8 mouse cellular contexts compared by ENCODE assay signal in genomic region chr2:114260397-114261071, GRCm38 (mm10). TPM values are rescaled to one million over a fixed set of nuclear protein-coding genes. Genes with fewer than 3 reads are reported as not detected.
DNase-seq lines count a peak whose midpoint lies in the region.

No protein-coding gene starts in this region.

- no peak overlapping the region for H3K4me3 ChIP-seq in embryonic facial prominence, embryonic 10.5 days

- no peaks in the 10 kb centered on the region for H3K36me3 ChIP-seq in embryonic facial prominence, embryonic 10.5 days (replicated peaks)

- WGBS in embryonic facial prominence, embryonic 10.5 days = 43% methylated on average over 8 of the region's 8 CpGs

- intact Hi-C loops in heart, postnatal 10 days (cut with DNase I) = loop anchor here (2.0 to 10.0 kb wide), 5 partner anchors 174 to 1847 kb away; no protein-coding TSS in a partner anchor

- DNase-seq in gastrocnemius, postnatal 25 days = peak; percentile 8
- no peak for DNase-seq in gastrocnemius, postnatal 4 days (ENCODE audit: low spot score in 2 of 2)
- peak; percentile 21 to 22 for DNase-seq in adrenal gland, adult 18-20 months (ENCODE audit: low spot score in 2 of 2)
- peak; percentile 29 for DNase-seq in embryonic facial prominence, embryonic 10.5 days (ENCODE audit: low spot score)
- DNase-seq in heart, postnatal 10 days = peak; percentile 58 to 71
- peak; percentile 51 to 57 for DNase-seq in kidney, postnatal 25 days
- peak; percentile 45 for DNase-seq in lung, postnatal 14 days
- peak; percentile 16 for DNase-seq in right cerebral cortex, postnatal 4 days

- peaks cover 13% of the 10 kb centered on the region; the same call in 1 of the 2 replicates for H3K27me3 ChIP-seq in embryonic facial prominence, embryonic 10.5 days (replicated peaks; ENCODE audit: low read depth, poor library complexity, severe bottlenecking)

- peak overlapping the region; percentile 44 for H3K27ac ChIP-seq in embryonic facial prominence, embryonic 10.5 days (replicated peaks)

- no peaks in the 10 kb centered on the region for H3K9me3 ChIP-seq in embryonic facial prominence, embryonic 10.5 days

- peaks cover 5% of the 10 kb centered on the region for H3K4me1 ChIP-seq in embryonic facial prominence, embryonic 10.5 days

RNA-seq across cellular contexts. Expression of gene Zfp770, which starts 59.3 kb away (rescaled TPM):
- 10 to 100 TPM; 22.6 to 23.8 TPM for total RNA-seq in gastrocnemius, postnatal 25 days (2021)
- total RNA-seq in gastrocnemius, postnatal 4 days (2021) = 10 to 100 TPM in 1 of 2 experiments, 1 to 10 TPM in 1; 9.6 to 13.0 TPM
- total RNA-seq in adrenal gland, adult 18-20 months (2021) = 10 to 100 TPM; 11.3 to 11.6 TPM
- 3.6 and 3.8 TPM in 2 replicates for polyA plus RNA-seq in embryonic facial prominence, embryonic 10.5 days (2016; fragmentation: Nextera tagmentation; extraction: Ambion mirVana)
- 10 to 100 TPM; 15.2 to 15.9 TPM for total RNA-seq in heart, postnatal 10 days (2021)

Comparison
In these comparisons a context has a peak if more than half of its experiments do, and no peak if none do; other contexts are left out.
1. DNase-seq: peak in gastrocnemius, postnatal 25 days (single experiment), adrenal gland, adult 18-20 months (2 of 2), embryonic facial prominence, embryonic 10.5 days (single experiment), heart, postnatal 10 days (2 of 2), kidney, postnatal 25 days (2 of 2), lung, postnatal 14 days (single experiment) and right cerebral cortex, postnatal 4 days (single experiment); none in gastrocnemius, postnatal 4 days (0 of 2).